Mouse (Mus musculus): Measurements from ENCODE around the gene Rint1. TPM values are rescaled to one million over a fixed set of nuclear protein-coding genes. Genes with fewer than 3 reads are reported as not detected.

Rint1 gene
- total and polyA plus RNA-seq, 3 experiments = 42.5 to 419 (median 48.8) TPM

- TF ChIP-seq ETS1 (IDR thresholded peaks at IDR 0.05; ENCODE audit: low read depth, low read length) (peak; percentile 80), SIN3A (IDR thresholded peaks at IDR 0.05; ENCODE audit: low read length) (peak; percentile 90), RCOR1 (IDR thresholded peaks at IDR 0.05; ENCODE audit: low read depth, low read length) (no peak; the same call in 1 of the 2 replicates), MXI1 (IDR thresholded peaks at IDR 0.05; ENCODE audit: low read depth, low read length) (peak; percentile 94), ELF1 (IDR thresholded peaks at IDR 0.05; ENCODE audit: low read depth, low read length) (peak; percentile 59; the same call in 1 of the 2 replicates), TAL1 (IDR thresholded peaks at IDR 0.05; ENCODE audit: low read length) (peak; percentile 94), POLR2AphosphoS5 (IDR thresholded peaks at IDR 0.05; ENCODE audit: borderline replicate concordance, low read depth, low read length) (no peak), NRF1 (IDR thresholded peaks at IDR 0.05; ENCODE audit: insufficient read depth, low read depth, low read length, poor library complexity, severe bottlenecking) (no peak), MAZ (IDR thresholded peaks at IDR 0.05; ENCODE audit: low read depth, low read length) (no peak), TBP (IDR thresholded peaks at IDR 0.05; ENCODE audit: low read depth, low read length) (peak; percentile 94), GABPA (IDR thresholded peaks at IDR 0.05; ENCODE audit: low read depth, low read length) (no peak), KAT2A (conservative IDR thresholded peaks at IDR 0.05; ENCODE audit: low read depth, low read length) (no peak), POLR2A (IDR thresholded peaks at IDR 0.05; ENCODE audit: control insufficient read depth in 1 of 2, insufficient read depth in 1 of 2, low read depth in 1 of 2, low read length in 2 of 2, poor library complexity in 1 of 2) (peak in 1 of 2 experiments; percentile 45; a peak in 1 of 4 replicates), SMC3 (IDR thresholded peaks at IDR 0.05; ENCODE audit: low read depth, low read length) (no peak), EP300 (IDR thresholded peaks at IDR 0.05; ENCODE audit: low read depth in 1 of 2, low read length in 2 of 2) (peak; percentile 69 to 83; a peak in 3 of 4 replicates), MAX (IDR thresholded peaks at IDR 0.05; ENCODE audit: low read length) (peak; percentile 95), NELFE (IDR thresholded peaks at IDR 0.05; ENCODE audit: low read depth, low read length) (no peak), RAD21 (IDR thresholded peaks at IDR 0.05; ENCODE audit: low read depth, low read length) (no peak)
These were observed 1.6 kb downstream of the Rint1 start (continued) for GRCm38 (mm10) chr5:23789078-23789612.

- H3K4me1 ChIP-seq (ENCODE audit: control insufficient read depth in 1 of 2, insufficient read depth in 2 of 2, low read length in 2 of 2) = peaks cover 9 to 19% of the 10 kb centered on the region in 2 experiments
These were observed 5.2 kb downstream of the Rint1 start for GRCm38 (mm10) chr5:23792726-23793125.

GRCm38 (mm10) chr5:23814841-23815240 lies 27.3 kb downstream of the Rint1 start:
- H3K27me3 ChIP-seq (ENCODE audit: control insufficient read depth in 1 of 2, insufficient read depth in 2 of 2, low read length in 2 of 2) = no peaks in the 10 kb centered on the region
- H3K9ac ChIP-seq (ENCODE audit: control insufficient read depth, low read depth, low read length, poor library complexity, severe bottlenecking) = no peak overlapping the region
- no peaks in the 10 kb centered on the region for H3K4me1 ChIP-seq (ENCODE audit: control insufficient read depth in 1 of 2, insufficient read depth in 2 of 2, low read length in 2 of 2)
- peaks cover 0 to 36% of the 10 kb centered on the region in 2 experiments; a peak in 2 of 4 replicates for H3K36me3 ChIP-seq (ENCODE audit: control insufficient read depth in 1 of 2, insufficient read depth in 2 of 2, low read length in 2 of 2)
- DNase-seq (ENCODE audit: low read depth, low spot score) = no peak
- H3K79me2 ChIP-seq (ENCODE audit: control insufficient read depth, insufficient read depth, low read length, poor library complexity) = no peaks in the 10 kb centered on the region
- no peak overlapping the region for H3K27ac ChIP-seq (ENCODE audit: control insufficient read depth, low read depth, low read length)
- H3K9me3 ChIP-seq (replicated peaks; ENCODE audit: insufficient read depth, low read length) = no peaks in the 10 kb centered on the region
- H3K4me3 ChIP-seq (ENCODE audit: control insufficient read depth in 1 of 2, insufficient read depth in 1 of 2, low read depth in 2 of 2, low read length in 2 of 2) = no peak overlapping the region
- TF ChIP-seq MAX (IDR thresholded peaks at IDR 0.05; ENCODE audit: low read length) (no peak), NELFE (IDR thresholded peaks at IDR 0.05; ENCODE audit: low read depth, low read length) (no peak), CHD1 (IDR thresholded peaks at IDR 0.05; ENCODE audit: low read depth, low read length) (no peak), SIN3A (IDR thresholded peaks at IDR 0.05; ENCODE audit: low read length) (no peak), TAL1 (IDR thresholded peaks at IDR 0.05; ENCODE audit: low read length) (no peak), JUND (IDR thresholded peaks at IDR 0.05; ENCODE audit: low read depth, low read length) (no peak), USF1 (IDR thresholded peaks at IDR 0.05; ENCODE audit: low read depth, low read length) (no peak), ZKSCAN1 (IDR thresholded peaks at IDR 0.05; ENCODE audit: low read depth, low read length) (no peak), RCOR1 (IDR thresholded peaks at IDR 0.05; ENCODE audit: low read depth, low read length) (no peak), EP300 (IDR thresholded peaks at IDR 0.05; ENCODE audit: low read depth in 1 of 2, low read length in 2 of 2) (no peak), HCFC1 (IDR thresholded peaks at IDR 0.05; ENCODE audit: low read depth, low read length) (no peak), MEF2A (IDR thresholded peaks at IDR 0.05; ENCODE audit: extremely low read depth, insufficient replicate concordance, low read depth, low read length, poor library complexity, severe bottlenecking) (no peak), ZC3H11A (IDR thresholded peaks at IDR 0.05; ENCODE audit: low read depth, low read length) (no peak), RAD21 (IDR thresholded peaks at IDR 0.05; ENCODE audit: low read depth, low read length) (no peak), NRF1 (IDR thresholded peaks at IDR 0.05; ENCODE audit: insufficient read depth, low read depth, low read length, poor library complexity, severe bottlenecking) (no peak), POLR2AphosphoS2 (IDR thresholded peaks at IDR 0.05; ENCODE audit: low read length) (no peak), ZMIZ1 (IDR thresholded peaks at IDR 0.05; ENCODE audit: low read depth, low read length) (no peak), ELF1 (IDR thresholded peaks at IDR 0.05; ENCODE audit: low read depth, low read length) (no peak)

More at GRCm38 (mm10) chr5:23792726-23793125, 5.2 kb downstream of the Rint1 start:
- H3K79me2 ChIP-seq (ENCODE audit: control insufficient read depth, insufficient read depth, low read length, poor library complexity) = peaks cover 18% of the 10 kb centered on the region
- H3K27ac ChIP-seq (ENCODE audit: control insufficient read depth, low read depth, low read length) = no peak overlapping the region
- no peak overlapping the region for H3K4me3 ChIP-seq (ENCODE audit: control insufficient read depth in 1 of 2, insufficient read depth in 1 of 2, low read depth in 2 of 2, low read length in 2 of 2)
- peaks cover 31 to 37% of the 10 kb centered on the region in 2 experiments for H3K36me3 ChIP-seq (ENCODE audit: control insufficient read depth in 1 of 2, insufficient read depth in 2 of 2, low read length in 2 of 2)
- TF ChIP-seq CHD2 (IDR thresholded peaks at IDR 0.05; ENCODE audit: low read length) = no peak
- no peak for DNase-seq (ENCODE audit: low read depth, low spot score)
- H3K9me3 ChIP-seq (replicated peaks; ENCODE audit: insufficient read depth, low read length) = no peaks in the 10 kb centered on the region
- H3K9ac ChIP-seq (ENCODE audit: control insufficient read depth, low read depth, low read length, poor library complexity, severe bottlenecking) = no peak overlapping the region
- no peaks in the 10 kb centered on the region for H3K27me3 ChIP-seq (ENCODE audit: control insufficient read depth in 1 of 2, insufficient read depth in 2 of 2, low read length in 2 of 2)
